Mouse (Mus musculus) erythroblast, embryonic 14.5 days (primary cell): Measurements from ENCODE around the gene Wwox. TPM values are rescaled to one million over a fixed set of nuclear protein-coding genes. Genes with fewer than 3 reads are reported as not detected.

Experiments used
- H3K27me3 ChIP-seq: 2 replicates; pipeline ENCODE4 v1.6.1; 2012; ENCODE audit warnings: inconsistent platforms; ENCODE audit not compliant: control insufficient read depth
- H3K36me3 ChIP-seq: 2 replicates; pipeline ENCODE4 v1.6.1; 2012; ENCODE audit warnings: mild to moderate bottlenecking, inconsistent platforms; ENCODE audit not compliant: control insufficient read depth
- H3K4me1 ChIP-seq: 2 replicates; pipeline ENCODE4 v1.6.1; 2012; ENCODE audit warnings: inconsistent platforms; ENCODE audit not compliant: control insufficient read depth
- H3K4me3 ChIP-seq: replicated peaks from 2 replicates; pipeline ENCODE3; 2012; ENCODE audit warnings: moderate library complexity, mild to moderate bottlenecking, inconsistent platforms
- H3K9me3 ChIP-seq: 2 replicates; pipeline ENCODE4 v1.6.1; 2012; ENCODE audit warnings: low read length, inconsistent platforms, mixed read lengths; ENCODE audit not compliant: control insufficient read depth
- GATA1 ChIP-seq: IDR thresholded peaks from 2 replicates; pipeline ENCODE4 v1.6.1; 2012; ENCODE audit warnings: low read length, inconsistent platforms, mixed read lengths
- TAL1 ChIP-seq: IDR thresholded peaks from 3 replicates; pipeline ENCODE4 v1.6.1; 2012; ENCODE audit warnings: low read length, inconsistent platforms, mixed read lengths
- polyA plus RNA-seq: library from polyadenylated mRNA; stranded (reverse); fragments of >175 nt; gene quantifications from 2 replicates; pipeline ENCODE4 v1.2.3, GENCODE M21; 2012

Gene Wwox
- polyA plus RNA-seq, 1 experiment: 0.18 TPM

GRCm38 (mm10) chr8:115164872-115165271, 725.4 kb downstream of the Wwox start:
- Histone ChIP-seq H3K27me3 (peaks cover 24% of the 10 kb centered on the region), H3K4me1 (no peaks in the 10 kb centered on the region), H3K36me3 (no peaks in the 10 kb centered on the region), H3K4me3 (no peak overlapping the region), H3K9me3 (peaks cover 2% of the 10 kb centered on the region; the same call in 1 of the 2 replicates)
- no peak for TF ChIP-seq GATA1
- no peak for TF ChIP-seq TAL1

GRCm38 (mm10) chr8:115173634-115174081, 734.2 kb downstream of the Wwox start:
- no peaks in the 10 kb centered on the region for H3K36me3 ChIP-seq
- H3K4me3 ChIP-seq: no peak overlapping the region
- TF ChIP-seq GATA1 (no peak), TAL1 (no peak)
- H3K27me3 ChIP-seq: no peaks in the 10 kb centered on the region
- H3K4me1 ChIP-seq: no peaks in the 10 kb centered on the region
- H3K9me3 ChIP-seq: peaks cover 12% of the 10 kb centered on the region; the same call in 1 of the 2 replicates

- Histone ChIP-seq H3K9me3 (no peaks in the 10 kb centered on the region), H3K4me1 (no peaks in the 10 kb centered on the region), H3K27me3 (no peaks in the 10 kb centered on the region), H3K4me3 (no peak overlapping the region), H3K36me3 (no peaks in the 10 kb centered on the region)
- TF ChIP-seq GATA1: no peak
- TF ChIP-seq TAL1: no peak
Measured at GRCm38 (mm10) chr8:115185431-115185964, 746.0 kb downstream of the Wwox start.

GRCm38 (mm10) chr8:115186121-115186811, 746.8 kb downstream of the Wwox start:
- Histone ChIP-seq H3K9me3 (no peaks in the 10 kb centered on the region), H3K36me3 (no peaks in the 10 kb centered on the region), H3K4me3 (no peak overlapping the region), H3K4me1 (no peaks in the 10 kb centered on the region), H3K27me3 (no peaks in the 10 kb centered on the region)
- TF ChIP-seq TAL1: no peak
- no peak for TF ChIP-seq GATA1

- H3K9me3 ChIP-seq: no peaks in the 10 kb centered on the region
- H3K27me3 ChIP-seq: no peaks in the 10 kb centered on the region
- H3K36me3 ChIP-seq: no peaks in the 10 kb centered on the region
Measured at GRCm38 (mm10) chr8:115186882-115187281, 747.4 kb downstream of the Wwox start.

DNA sequence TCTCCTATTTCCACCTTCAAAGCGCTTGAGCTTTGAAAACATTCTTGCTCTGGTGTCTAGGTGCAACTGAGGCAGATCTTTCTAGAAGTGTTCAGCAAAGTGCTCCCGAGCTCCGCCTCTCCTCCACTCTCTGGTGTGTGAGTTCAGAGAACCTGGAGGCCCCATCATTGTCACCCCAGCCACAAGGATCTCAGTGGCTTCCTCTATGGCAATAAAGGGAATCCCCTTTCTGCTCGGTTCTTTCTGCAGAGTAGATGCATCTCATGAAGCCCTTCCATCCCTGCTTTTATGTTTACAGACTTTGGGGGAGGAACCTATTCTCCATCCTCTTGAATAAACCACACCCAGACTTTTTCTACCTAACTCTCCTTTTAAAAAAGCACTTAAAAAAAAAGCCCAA, 749.0 kb downstream of the Wwox start:
- TF ChIP-seq TAL1: no peak
- TF ChIP-seq GATA1: no peak
- peaks cover 3% of the 10 kb centered on the region; the same call in 1 of the 2 replicates for H3K9me3 ChIP-seq

More at GRCm38 (mm10) chr8:115186882-115187281, 747.4 kb downstream of the Wwox start:
- TF ChIP-seq GATA1: no peak
- no peak for TF ChIP-seq TAL1
- H3K4me3 ChIP-seq: no peak overlapping the region
- no peaks in the 10 kb centered on the region for H3K4me1 ChIP-seq

GRCm38 (mm10) chr8:115189836-115190235, 750.4 kb downstream of the Wwox start:
- Histone ChIP-seq H3K4me3 (no peak overlapping the region), H3K27me3 (no peaks in the 10 kb centered on the region), H3K9me3 (peaks cover 5% of the 10 kb centered on the region; the same call in 1 of the 2 replicates), H3K4me1 (no peaks in the 10 kb centered on the region), H3K36me3 (no peaks in the 10 kb centered on the region)
- TF ChIP-seq GATA1: no peak

More for the DNA sequence above, 749.0 kb downstream of the Wwox start:
- H3K36me3 ChIP-seq: no peaks in the 10 kb centered on the region
- H3K4me3 ChIP-seq: no peak overlapping the region
- H3K4me1 ChIP-seq: no peaks in the 10 kb centered on the region
- no peaks in the 10 kb centered on the region for H3K27me3 ChIP-seq

GRCm38 (mm10) chr8:115193767-115194166, 754.3 kb downstream of the Wwox start:
- no peaks in the 10 kb centered on the region for H3K4me1 ChIP-seq
- no peak overlapping the region for H3K4me3 ChIP-seq
- no peaks in the 10 kb centered on the region for H3K36me3 ChIP-seq
- H3K9me3 ChIP-seq: peaks cover 15% of the 10 kb centered on the region; the same call in 1 of the 2 replicates
- H3K27me3 ChIP-seq: no peaks in the 10 kb centered on the region
- TF ChIP-seq TAL1: no peak
- no peak for TF ChIP-seq GATA1

GRCm38 (mm10) chr8:115195334-115195733, 755.9 kb downstream of the Wwox start:
- no peak for TF ChIP-seq GATA1
- TF ChIP-seq TAL1: no peak
- H3K36me3 ChIP-seq: no peaks in the 10 kb centered on the region
- no peak overlapping the region for H3K4me3 ChIP-seq
- H3K27me3 ChIP-seq: no peaks in the 10 kb centered on the region; the same call in 1 of the 2 replicates
- H3K4me1 ChIP-seq: no peaks in the 10 kb centered on the region
- H3K9me3 ChIP-seq: peaks cover 15% of the 10 kb centered on the region; the same call in 1 of the 2 replicates
